Mouse (Mus musculus) kidney, embryonic 14.5 days (tissue): ENCODE data around the gene Plscr3. TPM values are rescaled to one million over a fixed set of nuclear protein-coding genes. Genes with fewer than 3 reads are reported as not detected.

Source experiments
- ATAC-seq: fragments of 200-750 bp; cut with Nextera tagmentation; 2 replicates; pipeline ENCODE4 v1.8.0; 2017; ENCODE audit warnings: moderate number of reproducible peaks, mild to moderate bottlenecking, moderate TSS enrichment, moderate library complexity; ENCODE audit not compliant: low FRiP score, low TSS enrichment
- H3K27ac ChIP-seq: fragments of 300-500 bp; sonication (generic); 2 replicates; pipeline ENCODE4 v1.5.1; 2014; ENCODE audit warnings: low read depth, mild to moderate bottlenecking, low read length, moderate library complexity, mixed read lengths
- H3K27me3 ChIP-seq: fragments of 300-500 bp; sonication (generic); 2 replicates; pipeline ENCODE4 v1.6.1; 2014; ENCODE audit warnings: mild to moderate bottlenecking, low read length; ENCODE audit not compliant: control insufficient read depth, insufficient read depth
- H3K36me3 ChIP-seq: fragments of 300-500 bp; sonication (generic); 2 replicates; pipeline ENCODE4 v1.6.1; 2014; ENCODE audit warnings: low read length, mixed read lengths; ENCODE audit not compliant: control insufficient read depth, insufficient read depth
- H3K4me1 ChIP-seq: fragments of 300-500 bp; sonication (generic); 2 replicates; pipeline ENCODE4 v1.6.1; 2014; ENCODE audit warnings: low read length, mixed read lengths; ENCODE audit not compliant: control insufficient read depth, insufficient read depth
- H3K4me2 ChIP-seq: fragments of 300-500 bp; sonication (generic); replicated peaks from 2 replicates; pipeline ENCODE4 v1.6.1; 2014; ENCODE audit warnings: low read depth, mild to moderate bottlenecking, low read length
- H3K4me3 ChIP-seq: fragments of 300-500 bp; sonication (generic); 2 replicates; pipeline ENCODE4 v1.5.1; 2014; ENCODE audit warnings: mild to moderate bottlenecking, low read length
- H3K9ac ChIP-seq: fragments of 300-500 bp; sonication (generic); 2 replicates; pipeline ENCODE4 v1.6.1; 2014; ENCODE audit warnings: low read depth, mild to moderate bottlenecking, low read length, moderate library complexity
- H3K9me3 ChIP-seq: fragments of 300-500 bp; sonication (generic); 2 replicates; pipeline ENCODE4 v1.6.1; 2016; ENCODE audit warnings: low read length; ENCODE audit not compliant: control insufficient read depth
- WGBS: fragments of 180-500 bp; shearing (Covaris S2); extraction: QIAGEN DNeasy Blood & Tissue Kit; methylation state at CpG from one replicate; pipeline ENCODE4 v1.1.7; 2014; 5-methylcytosine and 5-hydroxymethylcytosine counted together
- polyA plus RNA-seq: library from polyadenylated mRNA; unstranded; fragments of >200 nt; fragmentation: Nextera tagmentation; extraction: Ambion mirVana; gene quantifications from 2 replicates; pipeline ENCODE4 v1.2.1, GENCODE M21; 2014

Plscr3 gene
- 84.3 and 105 TPM in 2 replicates for polyA plus RNA-seq

DNA sequence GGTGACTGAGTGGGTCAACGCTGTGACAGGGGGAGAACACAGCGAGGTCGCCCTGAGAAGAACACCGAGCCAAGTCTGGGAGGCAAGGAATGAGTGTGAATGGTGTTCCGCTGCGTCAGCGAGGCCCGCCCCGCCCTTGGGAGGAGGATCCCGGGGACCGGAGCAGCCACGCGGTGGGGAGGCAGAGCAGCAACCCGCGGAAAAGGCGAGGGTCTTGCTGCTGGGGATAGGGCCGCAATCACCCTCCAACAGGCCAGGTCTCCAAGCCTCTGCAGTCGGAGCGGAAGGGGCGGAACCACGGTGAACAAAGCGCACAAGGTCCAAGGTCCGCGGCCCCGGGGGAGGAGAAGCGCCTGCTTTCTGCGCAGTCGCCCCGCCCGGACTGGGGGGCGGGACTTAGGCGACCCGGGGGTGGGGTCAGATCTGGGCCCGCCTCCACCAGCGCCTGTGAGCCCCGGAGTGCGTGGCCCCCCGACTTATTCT lies at the start of gene Plscr3:
TSS of gene Plscr3 (plus strand) at position 179 of the 483 bp plus-strand sequence.
- Histone ChIP-seq H3K9me3 (no peaks in the 10 kb centered on the region), H3K27ac (peak within 1 kb of the TSS; percentile 97), H3K4me2 (peak within 1 kb of the TSS; percentile 82), H3K36me3 (peaks cover 32% of the 10 kb centered on the region), H3K4me3 (peak within 1 kb of the TSS; percentile 80), H3K4me1 (peaks cover 8% of the 10 kb centered on the region; the same call in 1 of the 2 replicates), H3K27me3 (no peaks in the 10 kb centered on the region), H3K9ac (peak within 1 kb of the TSS; percentile 86)
- WGBS: under 1% methylated on average over 38 of the region's 38 CpGs
- peak; percentile 94 for ATAC-seq

DNA sequence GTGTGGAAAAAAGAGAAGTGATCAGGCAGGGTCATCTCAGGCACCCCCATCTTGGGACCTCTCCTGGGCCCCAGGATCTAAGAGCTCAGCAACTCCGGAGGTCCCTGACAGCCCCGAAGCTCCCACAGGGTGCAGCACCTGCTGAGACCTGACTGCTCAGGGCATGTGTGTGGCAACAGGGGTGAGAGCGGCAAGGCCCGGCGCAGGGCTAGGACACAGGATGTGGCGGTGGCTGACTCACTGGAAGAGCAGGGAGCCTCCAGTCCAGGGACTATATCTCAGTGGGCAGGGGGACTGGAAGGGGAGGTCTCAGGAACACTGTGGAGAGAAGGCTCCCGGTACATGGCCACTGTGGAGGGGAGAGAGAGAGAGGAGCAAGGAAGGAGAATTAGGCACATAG lies 48.3 kb upstream of the Plscr3 start:
- ATAC-seq: no peak
- WGBS: 80% methylated on average over 7 of the region's 7 CpGs
- no peak overlapping the region for H3K9ac ChIP-seq
- H3K27me3 ChIP-seq: peaks cover 20% of the 10 kb centered on the region
- no peaks in the 10 kb centered on the region for H3K9me3 ChIP-seq
- peaks cover 26% of the 10 kb centered on the region for H3K4me1 ChIP-seq
- no peak overlapping the region for H3K27ac ChIP-seq
- H3K4me3 ChIP-seq: no peak overlapping the region
- H3K36me3 ChIP-seq: no peaks in the 10 kb centered on the region
- no peak overlapping the region for H3K4me2 ChIP-seq

DNA sequence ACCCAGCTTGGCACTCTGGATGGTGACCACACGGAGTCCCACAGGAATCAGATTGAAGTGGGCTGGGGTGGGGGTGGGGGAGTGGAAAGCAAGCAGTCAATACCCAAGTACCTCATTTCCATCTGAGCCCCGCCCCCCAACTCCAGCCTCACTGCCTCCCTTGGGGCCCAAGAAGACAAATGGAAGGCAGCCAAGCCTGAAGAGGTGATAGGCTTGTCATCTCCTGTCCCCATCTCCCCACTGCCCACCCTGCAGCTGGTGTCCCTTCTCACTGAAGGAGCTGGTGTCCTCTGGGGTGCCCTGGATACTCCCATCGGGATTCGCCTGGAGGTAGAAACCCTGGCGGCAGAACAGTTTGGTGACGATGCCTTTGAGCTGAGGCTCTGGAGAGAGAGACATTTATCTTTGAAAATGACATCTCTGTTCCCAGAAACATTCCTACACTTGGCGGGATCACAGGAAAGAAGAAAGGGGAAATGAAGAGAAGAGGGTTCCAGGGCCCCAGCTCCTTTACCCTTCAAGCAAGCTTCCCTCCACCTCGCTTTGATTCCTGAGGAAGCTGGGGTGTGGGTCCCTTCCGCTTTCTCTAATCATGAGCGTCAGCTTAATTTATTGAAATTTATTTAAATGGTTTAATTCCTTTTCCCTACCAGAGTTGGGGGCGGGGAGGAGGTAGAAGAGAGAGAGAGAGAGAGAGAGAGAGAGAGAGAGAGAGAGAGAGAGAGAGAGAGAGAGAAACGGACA lies 46.6 kb upstream of the Plscr3 start:
- H3K36me3 ChIP-seq: no peaks in the 10 kb centered on the region
- 0 out of 2 replicates have a peak overlapping the region, but pooled peaks have one; percentile 76 for H3K9ac ChIP-seq
- 22% methylated on average over 11 of the region's 12 CpGs for WGBS

DNA sequence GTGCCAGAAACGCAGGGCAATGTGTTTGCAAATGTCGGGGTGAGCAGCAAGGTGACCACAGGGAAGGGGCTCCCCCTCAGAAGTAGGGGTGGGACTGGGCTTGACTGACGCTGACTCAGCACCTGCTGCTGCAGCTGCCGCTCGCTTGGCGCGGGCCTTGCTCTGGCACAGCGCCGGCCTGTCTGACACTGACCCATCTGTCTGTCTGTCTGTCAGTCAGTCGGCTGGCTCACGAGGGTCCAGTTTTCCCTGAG lies 46.1 kb upstream of the Plscr3 start:
- ATAC-seq: peak; percentile 0; the same call in 1 of the 2 replicates
- no peaks in the 10 kb centered on the region for H3K36me3 ChIP-seq
- peaks cover 37% of the 10 kb centered on the region for H3K27me3 ChIP-seq
- no peaks in the 10 kb centered on the region for H3K9me3 ChIP-seq
- peak overlapping the region; percentile 70; the same call in 1 of the 2 replicates for H3K27ac ChIP-seq
- peak overlapping the region; percentile 94 for H3K4me2 ChIP-seq
- H3K4me1 ChIP-seq: peaks cover 46% of the 10 kb centered on the region
- WGBS: under 1% methylated on average over 11 of the region's 11 CpGs
- peak overlapping the region; percentile 48 for H3K4me3 ChIP-seq
- H3K9ac ChIP-seq: 0 out of 2 replicates have a peak overlapping the region, but pooled peaks have one; percentile 76

More for the DNA sequence above, 46.6 kb upstream of the Plscr3 start:
- no peak for ATAC-seq
- H3K9me3 ChIP-seq: no peaks in the 10 kb centered on the region
- peak overlapping the region; percentile 94 for H3K4me2 ChIP-seq
- no peak overlapping the region for H3K27ac ChIP-seq
- H3K4me1 ChIP-seq: peaks cover 41% of the 10 kb centered on the region
- H3K27me3 ChIP-seq: peaks cover 32% of the 10 kb centered on the region
- H3K4me3 ChIP-seq: peak overlapping the region; percentile 48

DNA sequence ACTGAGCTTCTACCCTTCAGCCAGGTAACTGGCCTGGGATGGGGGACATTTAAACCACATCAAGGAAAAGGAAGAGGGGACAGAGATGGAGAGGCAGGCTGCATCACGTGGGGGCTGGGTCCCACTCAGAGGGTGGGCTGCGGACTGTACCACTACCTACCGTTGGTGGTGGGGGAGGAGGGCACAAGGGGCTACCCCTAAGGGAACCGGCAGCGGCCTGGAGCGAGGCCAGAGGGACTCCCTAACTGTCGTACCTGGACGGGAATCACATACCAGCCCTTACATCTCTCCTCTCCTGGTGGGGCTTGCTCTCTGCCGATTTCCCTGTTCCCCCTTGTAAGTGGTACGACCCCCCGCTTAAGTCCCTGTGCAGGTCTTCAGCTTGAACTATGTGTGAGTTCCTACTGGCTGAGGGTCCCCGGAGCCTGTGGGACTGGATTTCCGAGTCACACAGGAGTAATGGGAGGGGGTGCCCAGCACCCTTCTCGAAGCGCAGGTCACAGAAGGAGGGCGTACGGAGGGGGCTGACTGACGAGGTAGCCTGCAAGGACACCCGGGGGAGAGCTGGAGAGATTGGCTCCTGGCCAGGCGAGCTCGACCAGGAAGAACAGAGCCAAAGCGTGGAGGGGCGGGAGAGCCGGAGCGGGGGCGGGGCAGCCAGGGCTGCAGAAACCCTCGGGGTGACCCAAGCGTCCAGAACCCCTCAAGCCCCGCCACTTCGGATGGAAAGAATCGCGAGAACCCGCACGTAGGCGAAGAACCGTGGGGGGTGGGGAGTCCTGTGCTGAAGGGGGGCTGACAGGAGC lies 45.6 kb upstream of the Plscr3 start:
- peak overlapping the region; percentile 70 for H3K27ac ChIP-seq
- no peaks in the 10 kb centered on the region for H3K36me3 ChIP-seq
- H3K4me3 ChIP-seq: peak overlapping the region; percentile 48
- H3K4me1 ChIP-seq: peaks cover 46% of the 10 kb centered on the region
- peak; percentile 58 for ATAC-seq
- peaks cover 41% of the 10 kb centered on the region for H3K27me3 ChIP-seq
- H3K9ac ChIP-seq: peak overlapping the region; percentile 76
- H3K4me2 ChIP-seq: peak overlapping the region; percentile 94
- under 1% methylated on average over 36 of the region's 36 CpGs for WGBS
- no peaks in the 10 kb centered on the region for H3K9me3 ChIP-seq

DNA sequence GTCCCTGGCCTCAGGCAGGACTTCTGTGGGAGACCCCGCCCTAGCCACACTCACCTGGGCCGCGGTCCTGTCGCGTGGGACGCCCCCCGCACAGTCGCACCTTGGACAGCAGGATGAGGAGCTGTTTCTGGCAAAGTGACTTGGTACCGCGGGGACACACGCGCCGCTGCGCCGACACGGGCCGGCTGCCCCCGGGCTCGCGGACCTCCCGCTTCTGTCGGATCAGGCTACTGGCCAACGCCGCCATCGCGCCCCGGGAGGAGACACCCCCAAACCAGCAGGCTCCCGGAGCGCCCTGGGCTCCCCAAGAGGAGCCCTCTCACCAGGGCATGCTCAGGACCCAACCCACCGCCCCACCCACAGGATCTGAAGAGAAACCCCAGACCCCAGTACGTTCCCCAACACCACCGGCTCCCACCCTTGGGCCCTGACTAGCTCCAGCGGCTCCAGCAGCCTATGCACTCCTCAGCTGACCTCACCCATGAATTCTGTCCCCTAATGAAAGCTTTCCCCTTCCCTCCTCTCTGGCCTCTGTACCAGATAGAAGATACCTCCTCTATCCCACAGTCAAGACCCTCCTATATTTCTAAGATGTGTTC lies 44.7 kb upstream of the Plscr3 start, which contains the start of gene Fgf11:
TSS of gene Fgf11 (minus strand) at position 479 of the 599 bp plus-strand sequence.
- Histone ChIP-seq H3K9ac (peak within 1 kb of the TSS; percentile 76), H3K9me3 (0 out of 2 replicates have a peak, but pooled peaks cover 1% of the 10 kb centered on the region), H3K4me1 (peaks cover 46% of the 10 kb centered on the region), H3K36me3 (no peaks in the 10 kb centered on the region), H3K4me3 (peak within 1 kb of the TSS; percentile 48), H3K27ac (peak within 1 kb of the TSS; percentile 70), H3K4me2 (peak within 1 kb of the TSS; percentile 94), H3K27me3 (peaks cover 40% of the 10 kb centered on the region)
- ATAC-seq: no peak
- WGBS: under 1% methylated on average over 30 of the region's 33 CpGs

DNA sequence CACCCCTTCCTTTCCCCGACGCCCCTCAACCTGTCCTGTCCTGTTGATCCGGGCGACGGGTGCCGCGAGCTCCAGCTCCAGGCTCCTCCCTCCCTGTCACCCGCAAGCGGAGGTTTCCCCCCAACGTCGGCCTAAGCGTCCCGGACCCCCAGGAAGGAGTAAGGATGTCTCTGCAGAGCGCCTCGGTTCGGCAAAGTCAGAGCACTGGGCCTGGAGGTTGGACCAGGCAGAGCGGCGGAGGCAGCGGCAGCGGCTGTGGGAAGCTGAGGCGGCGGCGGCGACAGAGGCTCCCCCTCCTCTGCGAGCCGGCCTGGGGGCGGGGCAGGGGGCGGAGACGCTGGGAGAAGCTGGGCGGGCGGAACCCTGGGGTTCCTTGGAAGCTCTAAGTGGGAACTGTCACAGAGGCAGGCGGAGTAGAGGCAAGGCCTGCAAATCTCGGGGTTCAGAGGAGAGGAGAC lies 43.5 kb upstream of the Plscr3 start:
- peaks cover 34% of the 10 kb centered on the region for H3K27me3 ChIP-seq
- ATAC-seq: peak; percentile 8; the same call in 1 of the 2 replicates
- peaks cover 46% of the 10 kb centered on the region for H3K4me1 ChIP-seq

DNA sequence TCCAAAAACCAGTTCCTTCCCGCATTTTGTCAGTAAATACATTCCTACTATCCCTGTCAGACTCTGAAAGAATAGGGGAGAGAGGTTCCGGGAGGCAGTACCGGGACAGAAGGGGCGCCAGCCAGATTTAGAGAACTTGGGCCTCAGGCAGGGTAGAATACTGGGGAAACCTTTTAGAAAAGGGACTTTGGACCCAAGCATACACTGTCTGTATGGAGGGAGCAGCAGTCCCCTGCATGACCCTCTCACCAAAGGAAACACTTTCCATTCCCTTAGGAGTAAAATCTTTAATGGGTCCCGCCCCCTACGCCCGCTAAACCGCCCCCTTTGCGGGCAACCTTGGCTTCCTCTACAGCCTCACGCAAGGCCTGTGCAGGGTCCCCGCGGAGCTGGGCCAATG lies 42.8 kb upstream of the Plscr3 start:
- 3% methylated on average over 12 of the region's 12 CpGs for WGBS
- Histone ChIP-seq H3K27ac (no peak overlapping the region; the same call in 1 of the 2 replicates), H3K4me1 (peaks cover 46% of the 10 kb centered on the region), H3K4me2 (peak overlapping the region; percentile 94), H3K36me3 (no peaks in the 10 kb centered on the region), H3K27me3 (peaks cover 34% of the 10 kb centered on the region), H3K9me3 (0 out of 2 replicates have a peak, but pooled peaks cover 3% of the 10 kb centered on the region), H3K4me3 (peak overlapping the region; percentile 48), H3K9ac (peak overlapping the region; percentile 42)
- ATAC-seq: no peak

More for the DNA sequence above, 43.5 kb upstream of the Plscr3 start:
- Histone ChIP-seq H3K36me3 (no peaks in the 10 kb centered on the region), H3K9ac (peak overlapping the region; percentile 59), H3K4me2 (peak overlapping the region; percentile 94), H3K27ac (no peak overlapping the region), H3K4me3 (peak overlapping the region; percentile 48), H3K9me3 (0 out of 2 replicates have a peak, but pooled peaks cover 3% of the 10 kb centered on the region)
- WGBS: under 1% methylated on average over 28 of the region's 33 CpGs
